Mouse (Mus musculus) layer of hippocampus, adult 9-10 months (tissue): Measurements from ENCODE around the gene Pcf11.
A peak's percentile ranks its signal among the peaks of the same experiment; 100 is the strongest.

ENCODE experiments used
- DNase-seq: peaks from one replicate; pipeline ENCODE4 v3.0.0; 2022; ENCODE audit warnings: low spot score

Gene Pcf11

DNA sequence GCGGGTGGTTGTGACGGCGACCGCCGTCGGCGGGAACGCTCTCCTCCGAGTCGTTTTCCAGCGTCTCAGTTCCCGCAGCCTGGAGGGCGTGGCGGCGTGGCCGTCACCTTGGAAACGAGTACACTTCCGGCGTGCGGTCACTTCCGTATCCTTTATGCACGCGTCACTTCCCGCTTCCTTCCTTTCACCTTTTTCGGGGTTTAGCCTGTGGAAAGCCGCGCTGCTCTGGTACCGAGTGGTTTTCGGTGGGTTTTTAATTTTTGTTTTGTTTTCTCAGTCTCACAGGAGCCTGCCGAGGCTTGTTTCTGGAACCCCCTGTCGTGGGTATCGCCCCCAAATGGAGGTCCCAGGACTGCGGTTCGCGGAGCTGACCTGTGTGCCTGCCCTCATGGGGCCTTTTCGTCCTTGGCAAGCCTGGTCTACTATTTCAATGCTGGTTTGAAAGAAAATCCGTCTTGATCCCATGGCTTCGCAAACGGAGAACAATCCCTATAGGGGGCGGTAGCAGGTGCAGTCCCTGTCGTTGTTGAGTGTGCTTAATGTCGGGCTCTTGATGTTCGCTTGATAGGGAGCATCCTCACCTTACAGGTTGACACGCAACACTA is 32.6 kb downstream of the Pcf11 start, which contains the start of gene Ankrd42:
Gene Ankrd42, minus strand, starts transcription at position 122 of the 605 bp plus-strand sequence.
- peak; percentile 75 for DNase-seq

DNA sequence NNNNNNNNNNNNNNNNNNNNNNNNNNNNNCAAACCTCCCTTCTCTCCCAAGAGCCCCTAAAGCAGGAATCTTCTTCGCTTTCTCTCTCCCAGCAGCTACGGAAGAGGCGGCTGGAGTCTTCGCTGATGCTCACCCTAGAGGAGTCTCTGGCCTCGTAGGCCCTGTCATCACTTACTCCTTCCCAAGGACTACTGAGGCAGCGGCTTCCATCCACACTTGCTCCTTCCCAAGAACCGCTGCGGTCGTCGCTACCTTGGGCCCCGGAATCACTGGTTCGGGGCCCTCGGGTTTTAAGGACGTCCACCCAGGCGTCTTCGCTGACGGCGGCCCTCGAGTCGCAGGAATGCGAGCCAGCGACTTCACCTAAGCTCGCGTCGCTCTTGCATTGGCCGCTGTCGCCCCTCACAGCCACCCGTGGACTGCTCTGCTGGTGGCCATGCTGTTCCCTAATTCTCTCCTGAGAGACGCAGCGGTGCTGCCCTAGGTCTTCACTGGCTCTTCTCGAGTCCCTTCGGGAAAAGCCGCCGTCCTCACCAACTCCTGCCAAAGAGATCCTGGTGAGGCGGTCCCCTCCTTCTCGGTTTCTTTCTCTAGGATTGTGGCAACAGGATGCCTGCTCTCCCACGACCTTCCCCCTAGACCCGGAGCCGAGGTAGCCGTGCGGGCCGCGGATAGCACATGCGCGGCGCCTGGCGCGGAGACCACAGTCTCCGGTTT is 33.3 kb downstream of the Pcf11 start:
- DNase-seq: no peak

DNA sequence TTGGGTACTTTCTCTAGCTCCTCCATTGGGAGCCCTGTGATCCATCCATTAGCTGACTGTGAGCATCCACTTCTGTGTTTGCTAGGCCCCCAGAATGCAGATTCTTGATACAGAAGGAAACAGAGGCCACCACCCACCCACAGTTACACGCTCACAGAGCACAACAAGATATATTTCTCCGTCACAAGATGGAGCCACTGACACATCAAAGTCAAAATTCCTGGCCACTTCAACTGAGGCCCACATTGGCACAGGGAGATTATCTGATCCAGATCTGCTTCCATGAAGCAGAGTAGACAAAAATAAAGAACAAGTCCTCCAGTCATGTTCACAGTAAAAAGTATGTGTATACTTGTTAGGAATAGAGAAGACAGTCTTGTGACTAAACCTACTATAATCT is 39.6 kb downstream of the Pcf11 start:
- DNase-seq: no peak

DNA sequence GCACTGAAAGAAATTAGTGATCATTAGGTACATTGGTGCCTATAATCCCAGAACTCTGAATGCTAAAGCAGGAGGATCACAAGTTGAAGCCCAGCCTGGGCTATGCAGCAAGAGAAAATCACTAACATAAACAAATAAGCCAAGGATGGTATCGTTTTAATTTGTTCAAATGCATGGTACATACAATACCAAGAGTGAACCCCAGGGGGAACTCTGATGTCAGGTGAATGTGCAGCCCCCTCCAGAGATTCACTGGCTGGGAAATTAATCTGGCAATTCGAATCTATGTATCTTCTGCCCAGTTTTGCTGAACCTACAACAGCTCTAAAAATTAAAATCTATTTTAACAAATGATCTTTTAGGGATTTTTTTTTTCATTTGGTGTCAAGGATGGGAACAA is 45.2 kb downstream of the Pcf11 start:
- no peak for DNase-seq

DNA sequence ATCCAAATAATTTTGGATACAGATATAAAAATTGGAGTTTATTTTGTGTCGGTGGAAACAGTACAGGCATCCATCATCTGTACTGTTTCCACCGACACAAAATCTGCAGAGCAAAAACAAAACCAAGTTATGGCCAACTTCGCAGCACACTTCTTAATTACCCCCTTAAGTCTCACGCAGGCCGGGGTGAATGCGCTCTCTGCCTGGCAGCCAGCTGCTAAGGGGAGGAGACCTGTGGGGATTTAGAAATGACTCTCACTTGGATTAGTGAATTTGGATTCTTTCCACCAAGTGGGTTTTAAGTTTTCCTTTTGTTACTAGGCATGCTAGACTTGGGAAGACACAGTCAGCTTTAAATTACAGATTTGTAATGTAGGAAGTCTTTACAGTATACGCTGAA is 58.9 kb downstream of the Pcf11 start:
- DNase-seq: no peak

DNA sequence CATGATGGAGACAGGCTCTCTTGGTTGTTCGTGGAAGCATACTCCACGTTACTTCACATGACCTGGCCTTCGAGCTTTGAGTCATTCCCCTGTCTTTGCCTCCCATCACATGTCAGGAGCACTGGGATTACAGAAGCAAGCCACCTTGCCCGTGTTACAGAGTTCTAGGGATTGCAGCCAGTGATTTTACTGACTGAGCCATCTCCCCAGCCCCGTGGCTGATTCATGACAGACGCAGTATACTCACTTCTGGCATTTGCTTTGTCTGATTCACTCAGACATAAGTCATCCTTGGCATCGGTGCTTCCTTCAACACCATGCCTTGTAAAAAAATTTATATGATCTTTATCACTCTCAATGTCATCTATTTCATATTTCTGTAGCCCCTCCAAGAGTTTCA is 64.8 kb downstream of the Pcf11 start:
- DNase-seq: no peak
